Mouse (Mus musculus): Measurements from ENCODE around the gene Card14. TPM values are rescaled to one million over a fixed set of nuclear protein-coding genes. Genes with fewer than 3 reads are reported as not detected.
"Not testable (repeated sequence)": the region's sequence is repeated elsewhere in the genome, so short reads cannot be mapped to it uniquely, and the experiment has no call there.

Gene Card14
- total RNA-seq, 2 experiments from 2014 or later: 0.14 to 0.18 TPM

GRCm38 (mm10) chr11:119352113-119352512 lies 44.5 kb downstream of the Card14 start:
- intact Hi-C loops (cut with DNase I): no loop called here

DNA sequence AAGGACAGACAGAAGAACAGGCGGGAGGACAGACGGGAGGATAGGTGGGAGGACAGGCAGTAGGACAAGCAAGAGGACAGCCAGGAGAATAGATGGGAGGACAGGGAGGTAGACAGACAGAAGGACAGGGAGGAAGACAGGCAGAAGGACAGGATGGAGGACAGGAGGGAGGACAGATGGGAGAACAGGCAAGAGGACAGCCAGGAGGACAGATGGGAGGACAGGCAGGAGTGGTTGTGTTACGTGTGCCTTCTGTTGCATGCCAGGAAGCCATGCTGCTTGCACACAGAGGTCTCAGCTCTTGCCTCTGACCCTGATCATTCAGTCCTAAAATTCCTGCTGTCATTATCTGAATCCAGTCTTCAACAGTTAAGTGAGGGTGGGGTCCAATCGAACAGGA lies 46.4 kb downstream of the Card14 start:
- intact Hi-C loops (cut with DNase I): no loop called here
- DNase-seq (ENCODE audit: low spot score in 2 of 2): no peak

More at GRCm38 (mm10) chr11:119352113-119352512, 44.5 kb downstream of the Card14 start:
- DNase-seq (ENCODE audit: low spot score in 2 of 2): no peak

GRCm38 (mm10) chr11:119354798-119355442 lies 47.4 kb downstream of the Card14 start:
- intact Hi-C loops (cut with DNase I): no loop called here
- peak; percentile 11 to 14 for DNase-seq (ENCODE audit: low spot score in 2 of 2)

GRCm38 (mm10) chr11:119355443-119356385 lies 48.1 kb downstream of the Card14 start, which contains the start of the genes Sgsh and Slc26a11:
Gene Sgsh, minus strand, starts transcription at chr11:119355536.
Gene Slc26a11, plus strand, starts transcription at chr11:119355557.
- intact Hi-C loops (cut with DNase I): no loop called here
- peak; percentile 75 to 81 for DNase-seq (ENCODE audit: low spot score in 2 of 2)

DNA sequence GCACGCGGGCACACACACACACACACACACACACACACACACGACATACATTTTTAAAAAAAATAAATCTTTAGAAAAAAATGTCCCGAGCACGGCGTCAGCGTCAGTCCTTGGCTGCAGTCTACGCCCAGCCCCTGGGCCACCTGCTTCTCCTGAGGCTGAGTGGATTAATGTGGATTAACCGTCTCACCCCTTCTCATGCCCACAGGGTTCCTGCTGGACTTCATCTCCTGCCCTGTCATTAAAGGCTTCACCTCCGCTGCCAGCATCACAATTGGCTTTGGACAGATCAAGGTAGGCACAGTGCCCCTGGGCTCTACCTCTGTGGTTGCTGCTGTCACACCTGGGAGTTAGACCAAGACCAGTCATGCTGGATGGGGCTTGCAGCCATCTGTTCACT lies 51.5 kb downstream of the Card14 start:
- intact Hi-C loops (cut with DNase I): no loop called here
- DNase-seq (ENCODE audit: low spot score in 2 of 2): no peak

GRCm38 (mm10) chr11:119362769-119363533 lies 55.4 kb downstream of the Card14 start:
- DNase-seq (ENCODE audit: low spot score in 2 of 2): no peak
- intact Hi-C loops (cut with DNase I): loop anchor here (1.0 to 5.0 kb wide), 2 partner anchors 24 to 56 kb away; partner anchors contain the start of gene Card14

- intact Hi-C loops (cut with DNase I): loop anchor here (1.0 to 5.0 kb wide), 2 partner anchors 24 to 56 kb away; partner anchors contain the start of gene Card14
Measured at GRCm38 (mm10) chr11:119363534-119364145, 56.1 kb downstream of the Card14 start.

GRCm38 (mm10) chr11:119375425-119375824 lies 67.9 kb downstream of the Card14 start:
- no peak for DNase-seq (ENCODE audit: low spot score in 2 of 2)
- intact Hi-C loops (cut with DNase I): no loop called here

More at GRCm38 (mm10) chr11:119363534-119364145, 56.1 kb downstream of the Card14 start:
- peak; percentile 68 to 70 for DNase-seq (ENCODE audit: low spot score in 2 of 2)

DNA sequence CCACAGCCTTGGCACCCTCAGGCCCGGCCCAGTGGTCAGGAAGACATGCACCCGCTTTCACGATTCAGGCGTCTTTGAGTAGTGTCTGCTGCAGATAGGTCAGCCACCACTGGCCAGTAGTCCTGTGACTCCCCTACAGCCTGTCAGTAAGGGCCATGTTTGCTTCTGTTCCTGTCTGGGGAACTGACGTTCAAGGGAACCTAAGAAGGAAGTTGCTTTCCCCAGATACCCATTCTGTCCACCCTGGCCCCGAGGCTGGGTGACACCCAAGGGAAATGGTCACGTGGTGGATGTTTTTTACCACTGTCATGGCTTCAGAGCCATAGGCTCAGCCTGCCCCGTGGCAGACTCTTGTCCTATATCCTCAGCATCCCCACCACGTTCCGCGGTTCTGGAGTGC lies 69.8 kb downstream of the Card14 start:
- intact Hi-C loops (cut with DNase I): no loop called here
- no peak for DNase-seq (ENCODE audit: low spot score in 2 of 2)

DNA sequence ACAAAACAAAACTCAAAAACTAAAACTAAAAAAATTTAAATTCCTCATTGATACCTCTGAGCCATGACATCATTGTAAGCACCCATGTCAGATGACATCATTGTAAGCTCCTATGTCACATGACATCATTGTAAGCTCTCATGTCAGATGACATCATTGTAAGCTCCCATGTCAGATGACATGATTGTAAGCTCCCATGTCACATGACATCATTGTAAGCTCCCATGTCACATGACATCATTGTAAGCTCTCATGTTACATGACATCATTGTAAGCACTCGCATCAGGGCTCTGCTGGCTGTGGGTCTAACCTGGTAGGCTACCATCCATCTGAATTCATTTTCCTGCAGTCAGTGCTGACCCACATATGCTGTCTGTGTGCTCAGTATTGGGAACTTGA lies 71.0 kb downstream of the Card14 start:
- no peak for DNase-seq (ENCODE audit: low spot score in 2 of 2)
- intact Hi-C loops (cut with DNase I): no loop called here

DNA sequence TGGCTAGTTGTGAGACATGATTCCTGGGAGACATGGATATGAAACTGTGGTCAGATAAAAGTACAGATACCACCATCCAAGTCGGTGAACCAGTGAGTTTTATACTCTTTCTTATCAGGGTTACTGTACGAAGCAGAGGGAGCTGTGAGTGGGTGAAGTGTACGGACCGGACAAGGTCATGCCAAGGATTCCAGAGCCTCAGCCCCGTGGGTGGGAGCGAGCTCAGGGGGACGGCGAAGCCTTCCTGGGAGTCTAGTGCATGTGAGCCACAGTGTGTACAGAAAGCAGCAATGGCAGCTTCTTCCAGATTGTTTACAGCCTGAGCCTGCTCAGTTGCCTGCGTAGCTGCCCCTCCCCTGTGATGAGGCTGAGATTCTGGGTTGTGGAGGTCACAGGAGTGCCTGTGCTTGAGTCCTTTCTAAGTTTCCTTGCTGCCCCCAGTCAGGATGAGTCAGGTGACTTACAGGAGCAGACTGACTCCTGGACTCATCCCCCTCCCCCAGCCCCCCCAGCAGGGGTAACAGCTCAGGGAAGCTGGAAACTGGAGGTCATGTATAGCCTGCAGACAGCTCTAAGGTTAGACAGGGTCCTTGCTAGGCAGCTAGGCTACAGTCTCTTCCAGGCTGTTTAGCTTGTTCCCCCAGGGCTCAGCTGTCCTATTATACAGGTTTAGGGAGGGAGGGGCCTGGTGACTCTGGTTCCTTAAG lies 74.2 kb downstream of the Card14 start:
- intact Hi-C loops (cut with DNase I): loop anchor here (5.0 kb wide), 1 partner anchor 71 kb away; no protein-coding TSS in a partner anchor
- no peak for DNase-seq (ENCODE audit: low spot score in 2 of 2)

DNA sequence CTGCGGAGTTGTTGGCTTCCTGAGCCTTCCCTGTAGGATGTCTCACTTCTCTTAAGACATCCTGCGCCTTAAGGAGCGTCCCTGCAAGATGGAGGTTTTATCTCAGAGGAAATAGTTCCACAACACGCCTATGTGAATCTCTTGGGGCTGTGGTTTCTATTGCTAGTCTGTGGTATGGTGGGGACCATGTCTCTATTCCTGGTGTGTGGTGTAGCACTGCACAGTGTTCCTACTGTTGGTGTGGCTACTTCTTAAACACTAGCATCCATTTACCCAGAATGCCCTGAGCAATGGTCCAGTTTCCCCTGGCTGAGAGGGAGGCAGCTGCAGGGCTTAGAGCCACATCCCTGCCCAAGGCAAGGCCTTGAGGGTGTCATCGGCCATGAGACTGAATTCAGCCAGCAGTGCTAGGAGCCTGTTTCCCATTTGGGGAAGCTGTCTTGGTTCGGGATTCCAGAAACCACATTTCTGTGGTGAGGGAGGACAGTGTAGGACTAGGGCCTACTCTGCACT lies 74.8 kb downstream of the Card14 start:
- intact Hi-C loops (cut with DNase I): loop anchor here (5.0 kb wide), 1 partner anchor 70 kb away; no protein-coding TSS in a partner anchor
- DNase-seq (ENCODE audit: low spot score in 2 of 2): no peak

- DNase-seq (ENCODE audit: low spot score in 2 of 2): no peak
- intact Hi-C loops (cut with DNase I): loop anchor here (5.0 kb wide), 1 partner anchor 67 kb away; no protein-coding TSS in a partner anchor
Measured at GRCm38 (mm10) chr11:119384904-119385303, 77.3 kb downstream of the Card14 start.

GRCm38 (mm10) chr11:119386306-119386705 lies 78.7 kb downstream of the Card14 start:
- DNase-seq (ENCODE audit: low spot score in 2 of 2): no peak
- intact Hi-C loops (cut with DNase I): no loop called here

- intact Hi-C loops (cut with DNase I): not testable (repeated sequence)
Measured at GRCm38 (mm10) chr11:119387273-119387672, 79.7 kb downstream of the Card14 start.

GRCm38 (mm10) chr11:119389851-119390270 lies 82.3 kb downstream of the Card14 start:
- intact Hi-C loops (cut with DNase I): loop anchor here (10.0 kb wide), 1 partner anchor 365 kb away; the partner anchor contains the start of gene Cbx2
- peak; percentile 30 to 34 for DNase-seq (ENCODE audit: low spot score in 2 of 2)

More at GRCm38 (mm10) chr11:119387273-119387672, 79.7 kb downstream of the Card14 start:
- DNase-seq (ENCODE audit: low spot score in 2 of 2): not testable (repeated sequence)

- intact Hi-C loops (cut with DNase I): loop anchor here (10.0 kb wide), 1 partner anchor 366 kb away; the partner anchor contains the start of gene Cbx2
- DNase-seq (ENCODE audit: low spot score in 2 of 2): peak; percentile 28 to 42
Measured at GRCm38 (mm10) chr11:119390271-119391231, 83.0 kb downstream of the Card14 start.

All from left cerebral cortex, postnatal 25 days (tissue).